Mouse (Mus musculus) olfactory bulb, adult 2 months (tissue): ENCODE results near the gene Thsd1.
"Not testable (repeated sequence)": the region's sequence is repeated elsewhere in the genome, so short reads cannot be mapped to it uniquely, and the experiment has no call there.

Experiments used
- CTCF ChIP-seq: fragments of 200-500 bp; IDR thresholded peaks from 2 replicates; pipeline ENCODE4 v1.5.1; 2012; ENCODE audit warnings: low read depth, mild to moderate bottlenecking, low read length, moderate library complexity; ENCODE audit not compliant: insufficient read depth
- POLR2A ChIP-seq: fragments of 200-500 bp; IDR thresholded peaks from 2 replicates; pipeline ENCODE4 v1.6.1; 2012; ENCODE audit warnings: mild to moderate bottlenecking, low read depth, low read length, moderate library complexity; ENCODE audit not compliant: insufficient read depth

- not testable (repeated sequence) for TF ChIP-seq CTCF, POLR2A
Measured at GRCm38 (mm10) chr8:22304045-22304444, 76.9 kb downstream of the Thsd1 start.
